Mouse (Mus musculus) megakaryocyte, embryonic 14.5 days (primary cell): ENCODE data around the gene Kif27.

ENCODE experiments used
- FLI1 ChIP-seq: IDR thresholded peaks from 2 replicates; pipeline ENCODE4 v1.6.1; 2012; ENCODE audit warnings: low read length, inconsistent platforms, mixed read lengths
- GATA1 ChIP-seq: IDR thresholded peaks from 3 replicates; pipeline ENCODE4 v1.6.1; 2012; ENCODE audit warnings: mixed read lengths, low read length, inconsistent platforms, borderline replicate concordance

- TF ChIP-seq GATA1 (no peak), FLI1 (no peak)
Measured at GRCm38 (mm10) chr13:58402744-58403110, 43.8 kb upstream of the Kif27 start.
